Mouse (Mus musculus): ENCODE results near the gene Dact3. TPM values are rescaled to one million over a fixed set of nuclear protein-coding genes. Genes with fewer than 3 reads are reported as not detected.

The Dact3 gene
- 2.8 and 2.9 TPM in 2 replicates for polyA plus RNA-seq (2015; fragmentation: Nextera tagmentation; extraction: Ambion mirVana)

DNA sequence AGATGAGACGGTGACA is at the start of gene Dact3:
Gene Dact3, plus strand, starts transcription at position 8 of the 16 bp plus-strand sequence.
- peak within 1 kb of the TSS; percentile 90 for H3K4me2 ChIP-seq (replicated peaks)
- no peaks in the 10 kb centered on the region for H3K27me3 ChIP-seq
- H3K9me3 ChIP-seq, result no peaks in the 10 kb centered on the region
- H3K4me1 ChIP-seq (replicated peaks), result peaks cover 32% of the 10 kb centered on the region
- WGBS, result 0% methylated on average over 1 of the region's 1 CpGs
- peaks cover 9% of the 10 kb centered on the region for H3K36me3 ChIP-seq
- peak within 1 kb of the TSS; percentile 75 for H3K4me3 ChIP-seq (replicated peaks)
- H3K27ac ChIP-seq, result peak within 1 kb of the TSS; percentile 88
- no peak for ATAC-seq
- H3K9ac ChIP-seq (replicated peaks), result peak within 1 kb of the TSS; percentile 86

DNA sequence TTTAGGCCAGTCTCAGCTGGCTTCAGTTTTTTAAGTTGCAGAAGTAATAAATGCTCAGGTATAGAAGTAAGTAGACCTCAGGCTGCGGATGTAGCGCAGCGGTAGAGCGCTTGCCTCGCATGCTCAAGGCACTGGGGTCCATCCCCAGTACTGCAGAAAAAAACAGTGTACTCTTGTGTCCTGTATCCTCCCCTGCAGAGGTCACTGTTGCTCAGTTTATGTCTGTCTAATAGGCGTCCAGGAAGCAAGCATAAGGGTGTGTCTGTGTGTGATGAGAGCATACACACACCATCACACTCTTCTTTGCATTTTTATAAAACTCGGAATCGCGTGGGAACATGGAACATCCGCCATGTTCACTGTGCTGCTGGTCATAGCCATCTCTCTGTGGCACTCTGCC is 49.3 kb upstream of the Dact3 start:
- Histone ChIP-seq H3K9ac (replicated peaks) (no peak overlapping the region), H3K27ac (no peak overlapping the region), H3K4me1 (replicated peaks) (peaks cover 34% of the 10 kb centered on the region), H3K4me3 (replicated peaks) (no peak overlapping the region), H3K9me3 (no peaks in the 10 kb centered on the region), H3K27me3 (no peaks in the 10 kb centered on the region), H3K36me3 (peaks cover 86% of the 10 kb centered on the region), H3K4me2 (replicated peaks) (no peak overlapping the region)
- no peak for ATAC-seq
- WGBS, result 83% methylated on average over 10 of the region's 10 CpGs

DNA sequence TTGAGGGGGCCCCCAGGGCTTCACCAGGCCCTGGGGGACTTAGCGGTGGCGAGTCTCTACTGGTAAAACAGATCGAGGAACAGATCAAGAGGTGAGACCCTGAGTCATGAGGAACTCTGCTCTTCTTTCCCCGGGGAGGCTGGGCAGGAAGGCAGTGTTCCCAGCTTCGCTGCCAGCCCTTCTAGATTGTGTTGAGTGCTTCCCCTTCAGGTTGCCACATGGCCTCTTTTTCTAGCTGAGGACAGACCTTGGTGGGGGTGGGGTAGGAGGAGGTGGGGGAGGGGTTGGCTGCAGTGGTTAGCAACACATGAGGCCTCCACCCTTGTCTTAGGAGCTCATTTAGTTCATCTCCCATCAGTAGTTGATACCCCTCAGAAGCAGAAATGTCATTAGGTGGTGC is 48.5 kb upstream of the Dact3 start:
- ATAC-seq, result no peak
- WGBS, result 79% methylated on average over 5 of the region's 5 CpGs
- Histone ChIP-seq H3K9ac (replicated peaks) (no peak overlapping the region), H3K27me3 (no peaks in the 10 kb centered on the region), H3K4me1 (replicated peaks) (peaks cover 27% of the 10 kb centered on the region), H3K36me3 (peaks cover 94% of the 10 kb centered on the region), H3K9me3 (no peaks in the 10 kb centered on the region), H3K4me2 (replicated peaks) (no peak overlapping the region), H3K4me3 (replicated peaks) (no peak overlapping the region), H3K27ac (no peak overlapping the region)

DNA sequence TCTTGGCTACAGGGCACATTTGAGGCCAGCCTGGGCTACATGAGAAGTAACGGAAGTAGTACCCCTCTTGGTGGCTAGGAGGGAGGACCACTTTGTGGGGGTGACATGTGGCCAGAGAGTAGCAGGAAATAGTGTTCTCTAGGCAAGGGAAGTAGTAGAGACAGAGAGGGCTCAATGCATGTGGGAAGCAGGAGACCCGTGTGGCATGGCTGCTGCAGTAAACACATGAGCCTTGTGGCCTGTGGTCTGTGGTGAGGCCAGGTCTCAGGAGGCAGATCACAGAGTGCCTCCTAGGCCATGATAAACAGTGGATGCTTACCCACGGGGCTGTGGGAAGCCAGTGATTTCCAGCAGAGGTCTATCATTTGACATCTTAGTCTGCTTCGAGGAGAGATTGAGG is 47.8 kb upstream of the Dact3 start:
- 86% methylated on average over 4 of the region's 4 CpGs for WGBS

DNA sequence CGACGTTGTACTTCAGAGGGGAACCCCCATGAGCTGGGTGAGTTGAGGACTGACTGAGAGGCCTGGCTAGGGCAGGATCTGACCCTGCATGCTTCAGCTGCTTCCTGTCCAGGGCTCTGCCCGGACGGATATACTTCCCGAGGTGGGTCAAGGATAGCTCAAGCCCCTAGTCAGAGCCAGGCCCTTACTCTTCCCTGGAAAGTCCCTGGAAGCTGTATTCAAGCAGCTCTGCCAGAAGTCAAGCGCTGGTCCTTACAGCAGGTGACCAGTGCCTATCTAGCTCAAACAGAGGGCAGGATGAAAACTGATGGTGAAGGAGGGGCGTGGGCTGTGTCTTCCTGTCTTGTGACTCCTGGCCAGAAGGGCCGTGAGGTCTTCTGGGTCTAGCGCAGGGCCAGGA is 44.7 kb upstream of the Dact3 start:
- Histone ChIP-seq H3K36me3 (peaks cover 100% of the 10 kb centered on the region), H3K4me1 (replicated peaks) (0 out of 2 replicates have a peak, but pooled peaks cover 2% of the 10 kb centered on the region), H3K9me3 (no peaks in the 10 kb centered on the region), H3K4me2 (replicated peaks) (no peak overlapping the region), H3K27me3 (no peaks in the 10 kb centered on the region), H3K4me3 (replicated peaks) (no peak overlapping the region), H3K9ac (replicated peaks) (no peak overlapping the region), H3K27ac (no peak overlapping the region)
- no peak for ATAC-seq
- 91% methylated on average over 9 of the region's 9 CpGs for WGBS

More for the DNA sequence above, 47.8 kb upstream of the Dact3 start:
- Histone ChIP-seq H3K9ac (replicated peaks) (no peak overlapping the region), H3K4me1 (replicated peaks) (peaks cover 19% of the 10 kb centered on the region), H3K27ac (no peak overlapping the region), H3K4me2 (replicated peaks) (no peak overlapping the region), H3K36me3 (peaks cover 98% of the 10 kb centered on the region), H3K27me3 (no peaks in the 10 kb centered on the region), H3K4me3 (replicated peaks) (no peak overlapping the region), H3K9me3 (no peaks in the 10 kb centered on the region)
- ATAC-seq, result no peak

DNA sequence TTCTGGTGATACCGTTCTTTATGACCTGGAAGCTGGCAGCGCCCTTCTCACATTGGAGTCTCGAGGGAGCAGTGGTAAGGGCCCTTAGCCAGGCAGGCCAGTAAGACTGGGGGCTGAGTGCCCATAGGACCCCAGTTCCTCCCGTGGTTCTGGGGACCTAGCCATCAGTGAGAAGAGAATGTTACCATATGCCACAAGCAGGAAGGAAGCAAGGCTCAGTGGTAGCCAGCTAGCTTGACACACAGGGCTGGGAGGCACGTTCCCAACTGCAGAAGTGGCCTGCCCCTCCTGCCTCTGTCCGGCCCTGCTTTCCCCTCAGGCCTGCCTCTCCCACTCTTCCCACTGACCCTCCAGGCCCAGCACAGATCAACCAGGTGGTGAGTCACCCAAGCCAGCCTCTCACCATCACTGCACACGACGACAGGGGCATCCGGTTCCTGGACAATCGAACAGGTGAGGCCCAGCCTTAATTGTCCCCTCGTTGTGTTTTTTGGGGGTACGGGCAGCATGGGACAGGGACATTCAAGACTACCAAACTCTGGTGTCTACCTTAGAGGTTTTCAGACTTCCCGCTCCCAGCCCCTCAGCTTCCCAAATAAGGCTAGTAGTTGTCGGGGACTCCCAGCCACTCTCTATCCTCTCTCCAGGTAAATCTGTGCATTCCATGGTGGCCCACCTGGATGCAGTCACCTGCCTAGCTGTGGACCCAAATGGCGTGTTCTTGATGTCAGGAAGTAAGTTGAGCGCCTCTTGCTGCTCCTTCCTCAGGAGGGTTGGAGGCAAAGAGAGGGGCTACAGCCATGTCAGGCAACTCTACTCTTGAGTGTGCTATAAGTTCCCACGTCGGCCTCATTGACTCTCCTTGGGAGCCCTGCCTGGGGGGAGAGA is 37.0 kb upstream of the Dact3 start:
- 96% methylated on average over 18 of the region's 18 CpGs for WGBS
- ATAC-seq, result no peak
- no peaks in the 10 kb centered on the region for H3K9me3 ChIP-seq
- no peaks in the 10 kb centered on the region for H3K27me3 ChIP-seq
- no peak overlapping the region for H3K4me2 ChIP-seq (replicated peaks)
- H3K4me3 ChIP-seq (replicated peaks), result no peak overlapping the region
- H3K36me3 ChIP-seq, result peaks cover 78% of the 10 kb centered on the region
- no peak overlapping the region for H3K27ac ChIP-seq
- H3K9ac ChIP-seq (replicated peaks), result no peak overlapping the region
- H3K4me1 ChIP-seq (replicated peaks), result peaks cover 5% of the 10 kb centered on the region

DNA sequence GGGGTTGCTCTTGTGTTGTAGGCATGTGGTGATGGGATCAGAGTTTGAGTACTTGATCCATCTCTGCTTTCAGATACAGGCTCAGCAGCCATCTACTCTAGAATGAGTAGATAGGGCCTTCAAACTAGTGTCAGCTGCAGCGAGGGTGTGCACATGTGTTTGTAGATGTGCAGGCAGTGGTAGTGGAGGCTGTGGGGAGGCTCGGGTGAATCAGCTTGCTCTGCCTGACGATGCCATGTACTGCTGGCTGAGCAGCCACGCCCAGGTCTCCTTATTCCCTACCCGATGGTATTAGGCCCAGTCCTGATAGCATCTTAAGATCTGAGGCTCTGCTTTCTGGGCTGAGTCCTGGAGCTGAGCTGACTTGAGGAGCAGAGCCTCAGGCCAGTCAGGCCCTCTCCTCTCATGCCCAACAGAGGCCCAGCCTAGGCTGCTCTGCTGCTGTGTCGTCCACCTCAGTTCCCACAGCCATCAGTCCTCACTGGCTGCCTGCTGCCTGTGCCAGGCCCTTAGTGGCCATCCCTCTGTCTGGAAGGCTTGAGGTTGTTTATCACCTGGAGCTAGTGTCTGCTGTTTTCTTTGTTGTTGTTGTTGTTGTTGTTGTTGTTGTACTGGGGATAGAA is 36.2 kb upstream of the Dact3 start:
- ATAC-seq, result no peak
- no peak overlapping the region for H3K4me2 ChIP-seq (replicated peaks)
- WGBS, result 90% methylated on average over 6 of the region's 6 CpGs

DNA sequence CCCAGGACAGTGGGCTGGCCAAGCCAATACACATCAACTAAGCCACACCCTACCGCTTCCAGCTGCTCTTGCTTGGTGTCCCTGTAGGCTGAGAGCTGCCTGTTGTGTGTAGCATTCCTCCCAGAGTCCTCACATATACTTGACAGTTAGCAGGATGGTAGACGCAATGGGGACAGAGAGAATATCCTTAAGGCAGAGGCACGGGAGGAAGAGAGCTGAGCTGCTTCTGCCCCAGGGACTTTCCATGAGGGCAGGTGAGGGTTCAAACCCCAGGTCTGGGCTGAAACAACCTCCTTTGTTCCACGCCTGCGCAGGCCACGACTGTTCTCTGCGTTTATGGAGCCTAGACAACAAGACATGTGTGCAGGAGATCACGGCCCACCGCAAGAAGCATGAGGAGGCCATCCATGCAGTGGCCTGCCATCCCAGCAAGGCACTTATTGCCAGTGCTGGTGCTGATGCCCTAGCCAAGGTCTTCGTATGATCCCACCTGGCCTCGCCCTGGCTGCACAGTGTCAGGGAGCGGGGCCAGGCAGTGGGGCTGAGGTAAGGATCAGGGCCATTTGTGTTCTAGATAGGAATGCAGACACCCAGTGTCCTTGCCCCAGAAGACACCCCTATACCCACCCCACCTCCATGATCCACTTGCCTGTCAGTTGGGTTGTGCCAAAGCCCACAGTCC is 35.5 kb upstream of the Dact3 start:
- no peak overlapping the region for H3K4me2 ChIP-seq (replicated peaks)

More for the DNA sequence above, 36.2 kb upstream of the Dact3 start:
- Histone ChIP-seq H3K4me1 (replicated peaks) (peaks cover 13% of the 10 kb centered on the region), H3K4me3 (replicated peaks) (no peak overlapping the region), H3K36me3 (peaks cover 70% of the 10 kb centered on the region), H3K27me3 (no peaks in the 10 kb centered on the region), H3K9me3 (no peaks in the 10 kb centered on the region), H3K9ac (replicated peaks) (no peak overlapping the region), H3K27ac (no peak overlapping the region)

DNA sequence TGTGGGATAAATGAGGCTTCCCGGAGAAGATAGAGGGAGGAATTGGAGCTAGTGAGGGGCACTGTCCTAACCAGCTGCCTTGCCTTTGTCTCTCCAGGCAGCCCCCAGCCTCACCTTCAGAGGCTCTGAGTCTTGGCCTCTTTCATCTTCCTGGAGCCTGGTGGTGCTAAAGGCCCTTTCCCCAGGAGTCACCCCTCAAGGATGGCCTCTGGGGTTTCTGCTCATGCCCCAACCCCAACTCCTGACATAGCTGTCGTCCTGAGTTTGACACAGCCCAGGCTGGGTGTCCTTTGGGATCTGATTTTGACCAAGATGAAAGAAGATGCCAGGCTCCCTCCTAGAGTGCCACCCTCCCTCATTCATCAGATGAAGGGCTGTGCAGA is 35.0 kb upstream of the Dact3 start:
- H3K9me3 ChIP-seq, result no peaks in the 10 kb centered on the region
- H3K4me3 ChIP-seq (replicated peaks), result no peak overlapping the region
- H3K36me3 ChIP-seq, result peaks cover 59% of the 10 kb centered on the region
- no peak overlapping the region for H3K4me2 ChIP-seq (replicated peaks)
- H3K27ac ChIP-seq, result no peak overlapping the region
- H3K9ac ChIP-seq (replicated peaks), result no peak overlapping the region
- peaks cover 23% of the 10 kb centered on the region for H3K4me1 ChIP-seq (replicated peaks)
- no peaks in the 10 kb centered on the region for H3K27me3 ChIP-seq
- ATAC-seq, result no peak
- WGBS, result 92% methylated on average over 2 of the region's 2 CpGs

More for the DNA sequence above, 35.5 kb upstream of the Dact3 start:
- Histone ChIP-seq H3K9ac (replicated peaks) (no peak overlapping the region), H3K27ac (no peak overlapping the region), H3K9me3 (no peaks in the 10 kb centered on the region), H3K36me3 (peaks cover 64% of the 10 kb centered on the region), H3K4me3 (replicated peaks) (no peak overlapping the region), H3K4me1 (replicated peaks) (peaks cover 18% of the 10 kb centered on the region), H3K27me3 (no peaks in the 10 kb centered on the region)
- no peak for ATAC-seq
- 93% methylated on average over 12 of the region's 12 CpGs for whole genome bisulfite sequencing

DNA sequence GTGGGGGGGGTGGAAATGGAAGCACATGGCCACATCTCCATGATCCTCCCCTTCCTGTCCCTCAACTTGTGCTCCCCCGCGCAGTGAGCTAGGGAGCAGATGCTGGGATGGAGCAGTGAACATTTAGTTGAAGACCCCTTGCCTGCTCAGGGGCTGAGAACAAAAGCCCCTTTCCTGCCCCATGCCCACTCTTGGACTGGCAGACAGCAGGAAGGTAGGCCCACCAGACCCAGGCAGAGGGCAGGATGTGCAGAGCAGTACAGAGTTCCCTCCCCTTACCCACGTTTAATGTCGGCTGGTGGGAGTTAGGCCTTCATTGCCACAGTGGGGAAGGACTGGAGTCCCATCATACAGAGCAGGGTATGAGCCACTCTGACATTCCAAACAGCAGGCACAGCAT is 34.0 kb upstream of the Dact3 start:
- Histone ChIP-seq H3K27ac (peak overlapping the region; percentile 54; the same call in 1 of the 2 replicates), H3K36me3 (peaks cover 51% of the 10 kb centered on the region), H3K4me2 (replicated peaks) (no peak overlapping the region), H3K9me3 (no peaks in the 10 kb centered on the region), H3K27me3 (no peaks in the 10 kb centered on the region), H3K4me3 (replicated peaks) (no peak overlapping the region), H3K4me1 (replicated peaks) (peaks cover 30% of the 10 kb centered on the region), H3K9ac (replicated peaks) (no peak overlapping the region)
- WGBS, result 76% methylated on average over 4 of the region's 4 CpGs
- ATAC-seq, result no peak

DNA sequence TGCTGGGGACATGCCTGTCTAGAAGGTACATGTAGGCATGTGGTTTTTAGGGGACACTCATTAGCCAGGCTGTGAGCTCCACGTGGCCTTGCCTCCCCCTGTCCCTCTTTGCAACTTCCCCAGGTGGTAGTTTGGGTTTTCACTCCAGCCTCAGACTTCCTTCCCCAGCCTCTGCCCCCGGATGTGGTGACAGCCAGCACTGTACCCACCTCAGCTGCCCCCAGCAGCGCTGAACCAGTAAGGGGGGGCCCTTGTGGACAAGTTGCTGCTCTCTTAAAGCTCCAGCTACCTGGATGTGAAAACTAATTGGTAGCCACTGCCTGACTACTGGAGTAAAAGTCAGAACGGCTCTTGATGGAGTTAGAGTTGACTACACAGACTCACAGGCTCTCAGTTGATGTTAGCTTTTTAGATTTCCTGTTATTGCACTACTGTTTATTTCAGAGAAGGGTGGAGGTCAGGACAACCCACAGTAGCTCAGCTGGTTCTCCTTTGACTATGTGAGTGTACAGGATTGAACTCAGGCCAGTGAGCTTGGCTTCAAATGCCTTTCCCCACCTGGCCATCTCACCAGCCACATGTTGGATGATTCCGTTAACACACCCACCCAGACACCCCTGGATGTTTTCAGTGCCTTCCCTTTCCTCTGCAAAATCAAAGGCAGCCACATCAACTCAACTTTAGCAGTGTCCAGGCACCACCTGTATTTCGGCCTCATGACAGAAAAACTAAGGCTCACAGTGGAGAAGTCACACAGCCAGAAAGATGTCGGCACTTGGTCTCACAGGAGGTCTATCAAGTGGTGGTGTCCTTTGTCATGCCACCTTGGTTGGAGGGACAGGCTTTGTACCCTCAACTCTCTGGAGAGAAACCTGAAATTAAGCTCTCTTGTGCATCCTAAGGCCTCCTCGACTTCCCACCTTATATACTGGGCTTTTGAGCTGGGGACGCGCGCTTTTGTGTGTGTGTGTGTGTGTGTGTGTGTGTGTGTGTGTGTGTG is 33.3 kb upstream of the Dact3 start:
- H3K27me3 ChIP-seq, result no peaks in the 10 kb centered on the region
- H3K4me2 ChIP-seq (replicated peaks), result peak overlapping the region; percentile 91
- H3K36me3 ChIP-seq, result peaks cover 49% of the 10 kb centered on the region
- no peaks in the 10 kb centered on the region for H3K9me3 ChIP-seq
- H3K4me3 ChIP-seq (replicated peaks), result peak overlapping the region; percentile 62
- peak; percentile 3; the same call in 1 of the 2 replicates for ATAC-seq
- H3K9ac ChIP-seq (replicated peaks), result peak overlapping the region; percentile 73
- WGBS, result 48% methylated on average over 11 of the region's 11 CpGs
- H3K27ac ChIP-seq, result peak overlapping the region; percentile 54
- H3K4me1 ChIP-seq (replicated peaks), result peaks cover 30% of the 10 kb centered on the region
